Mouse (Mus musculus) embryo, embryonic 11.5 days (tissue): ENCODE data around the gene Gk.

Source experiments
- DNase-seq: peaks from one replicate; pipeline ENCODE4 v3.0.0-alpha.2; 2012; ENCODE audit warnings: low read depth, low spot score

The Gk gene

GRCm38 (mm10) chrX:85776544-85777087 is at the start of gene Gk:
Gk (minus strand) TSS chrX:85776819.
- peak; percentile 88 for DNase-seq

- no peak for DNase-seq
Observed at GRCm38 (mm10) chrX:85804706-85805376, 28.2 kb upstream of the Gk start.

GRCm38 (mm10) chrX:85803006-85803405 is 26.4 kb upstream of the Gk start:
- DNase-seq = no peak

DNA sequence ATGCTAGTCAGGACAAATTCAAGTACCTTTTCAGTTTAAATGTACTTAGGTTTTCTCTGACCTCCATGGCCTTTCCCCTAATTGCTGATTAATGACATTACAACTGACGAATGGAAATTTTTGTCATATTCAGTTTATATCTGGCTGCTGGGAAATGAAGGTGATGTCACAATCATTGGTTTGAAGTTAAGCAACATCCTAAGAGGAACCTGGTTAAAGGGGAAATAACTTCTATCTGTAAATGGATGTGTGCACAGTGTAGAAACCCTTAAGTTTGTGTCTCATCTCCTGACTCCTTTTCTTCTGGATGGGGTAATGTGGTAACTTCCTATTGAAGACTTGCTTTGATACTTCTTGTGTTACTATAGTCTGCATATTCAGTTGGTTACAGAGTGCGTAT is 20.8 kb upstream of the Gk start:
- DNase-seq = no peak

- DNase-seq = no peak
Observed at GRCm38 (mm10) chrX:85778346-85778745, 1.7 kb upstream of the Gk start.

DNA sequence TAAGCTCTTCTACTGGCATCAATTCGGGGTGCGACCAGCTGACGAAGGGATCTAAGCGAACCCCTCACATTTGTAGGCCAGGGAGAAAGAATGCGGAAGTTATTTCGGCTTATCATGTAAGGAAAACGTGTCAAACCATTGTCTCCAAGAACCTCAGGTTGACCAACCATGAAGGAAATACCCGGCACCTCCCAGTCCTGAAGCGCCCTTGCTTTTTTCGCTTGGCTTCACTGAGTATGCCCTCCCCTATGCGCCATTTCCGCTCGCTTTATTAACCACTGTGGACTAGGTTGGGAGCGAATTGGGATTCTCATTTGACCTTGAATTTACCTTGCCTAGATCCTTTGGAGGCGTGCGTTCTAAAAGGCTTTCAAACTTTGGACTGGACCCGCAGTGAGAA is 522 bp upstream of the Gk start:
- DNase-seq = peak; percentile 19

DNA sequence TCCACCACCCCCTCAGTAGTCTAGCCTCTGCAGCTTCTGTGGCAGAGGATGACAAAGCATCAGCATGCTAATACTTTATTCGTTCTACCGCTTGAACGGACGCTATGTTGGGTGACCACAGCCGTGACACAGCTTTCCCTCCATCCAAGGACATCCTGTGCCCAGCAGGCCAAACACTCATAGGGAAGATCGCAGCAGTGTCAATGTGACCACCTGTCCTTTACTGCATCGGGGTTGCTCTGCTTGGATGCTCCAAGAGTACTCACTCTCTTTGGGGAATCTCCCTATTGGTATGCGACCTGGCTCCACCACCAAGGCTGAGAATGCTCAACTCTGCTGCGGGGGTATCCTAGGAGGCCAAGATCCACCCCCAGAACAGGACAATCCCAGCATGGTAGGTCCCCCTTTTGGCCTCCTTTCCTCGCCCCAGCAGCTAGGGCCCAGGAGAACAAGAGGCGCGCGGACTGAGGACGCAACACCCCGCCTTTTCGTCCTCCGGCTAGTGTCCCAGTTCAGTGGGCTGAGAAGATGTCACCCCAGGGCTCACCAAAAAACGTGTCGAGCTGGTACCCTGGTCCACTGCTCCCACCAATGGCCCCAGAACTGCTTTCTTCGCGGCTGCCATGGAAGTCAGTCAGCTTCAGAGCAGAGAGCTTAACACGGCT is 608 bp downstream of the Gk start:
- no peak for DNase-seq

- no peak for DNase-seq
Observed at GRCm38 (mm10) chrX:85771303-85771702, 5.3 kb downstream of the Gk start.

DNA sequence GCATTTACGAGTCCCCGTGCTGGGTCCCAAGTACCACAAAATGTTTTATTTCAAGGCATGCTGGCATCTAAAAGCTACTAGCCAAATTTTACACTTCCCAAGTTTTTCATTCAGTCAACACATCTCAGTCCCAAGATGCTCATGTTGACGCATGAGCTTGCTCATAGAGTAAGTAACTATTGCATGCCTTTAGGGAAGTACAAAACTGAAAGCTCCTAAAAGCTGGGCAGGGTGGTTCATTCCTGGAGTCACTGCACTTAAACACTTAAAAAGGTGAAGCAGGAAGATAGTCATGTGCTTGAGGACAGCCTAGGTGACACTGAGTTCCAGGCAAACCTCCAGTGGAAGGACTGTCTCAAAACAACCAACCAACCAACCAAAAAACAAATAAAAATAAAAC is 5.9 kb downstream of the Gk start:
- DNase-seq = no peak

- no peak for DNase-seq
Observed at GRCm38 (mm10) chrX:85768578-85768977, 8.0 kb downstream of the Gk start.

GRCm38 (mm10) chrX:85756005-85756404 is 20.6 kb downstream of the Gk start:
- no peak for DNase-seq

GRCm38 (mm10) chrX:85743837-85744236 is 32.8 kb downstream of the Gk start:
- DNase-seq = no peak

GRCm38 (mm10) chrX:85733228-85733627 is 43.4 kb downstream of the Gk start:
- no peak for DNase-seq

DNA sequence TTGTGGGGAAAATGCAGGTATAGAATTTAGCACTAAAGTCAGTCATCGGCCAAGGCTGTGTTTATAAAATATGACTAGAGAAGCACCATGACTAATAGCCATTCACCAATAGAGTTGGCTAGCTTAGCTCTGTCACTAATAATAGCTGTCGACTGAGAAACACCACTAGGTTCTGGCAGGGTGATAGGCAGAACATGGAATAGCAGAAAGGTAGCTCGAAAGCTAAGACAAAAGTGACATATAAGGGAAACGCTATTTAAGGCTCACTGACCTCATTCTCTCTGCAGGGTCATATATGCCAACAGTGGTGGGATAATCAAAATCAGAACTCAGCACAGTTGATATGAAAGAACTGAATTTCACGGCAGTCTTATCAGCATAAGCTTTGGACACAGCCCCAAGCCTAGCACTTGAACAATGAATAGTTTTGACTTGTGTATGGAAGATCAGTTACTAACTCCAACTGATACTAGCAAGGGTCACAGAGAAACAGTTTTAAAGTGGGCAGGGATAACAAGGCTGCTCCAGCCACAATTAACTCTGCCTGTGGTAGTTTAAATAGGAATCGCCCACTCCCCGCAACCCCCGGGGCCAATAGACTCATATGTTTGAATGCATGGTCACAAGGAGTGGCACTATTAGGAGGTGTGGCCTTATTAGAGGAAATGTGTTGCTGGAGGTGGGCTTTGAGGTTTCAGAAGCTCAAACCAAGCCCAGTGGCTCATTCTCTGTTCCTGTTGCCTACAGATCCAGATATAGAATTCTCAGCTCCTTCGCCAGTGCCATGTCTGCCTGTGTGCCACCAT is 45.3 kb downstream of the Gk start:
- no peak for DNase-seq

DNA sequence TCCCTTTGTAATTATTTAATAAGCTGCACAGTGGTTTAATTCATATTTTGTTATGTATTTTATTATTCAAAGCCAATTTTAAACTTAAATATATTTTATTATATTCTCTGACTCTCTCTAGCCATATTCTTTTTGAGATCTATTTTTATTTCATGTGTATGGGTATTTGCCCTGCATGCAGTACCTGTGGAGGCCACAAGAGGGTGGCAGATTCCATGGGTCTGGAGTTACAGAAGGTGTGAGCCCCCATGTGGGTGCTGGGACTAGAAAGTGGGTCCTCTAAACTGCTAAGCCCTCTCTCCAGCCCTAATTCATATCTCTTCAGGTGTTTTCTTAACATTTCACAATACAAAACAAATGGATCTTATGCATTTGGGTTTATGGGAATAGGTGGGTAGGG is 55.4 kb downstream of the Gk start:
- no peak for DNase-seq

DNA sequence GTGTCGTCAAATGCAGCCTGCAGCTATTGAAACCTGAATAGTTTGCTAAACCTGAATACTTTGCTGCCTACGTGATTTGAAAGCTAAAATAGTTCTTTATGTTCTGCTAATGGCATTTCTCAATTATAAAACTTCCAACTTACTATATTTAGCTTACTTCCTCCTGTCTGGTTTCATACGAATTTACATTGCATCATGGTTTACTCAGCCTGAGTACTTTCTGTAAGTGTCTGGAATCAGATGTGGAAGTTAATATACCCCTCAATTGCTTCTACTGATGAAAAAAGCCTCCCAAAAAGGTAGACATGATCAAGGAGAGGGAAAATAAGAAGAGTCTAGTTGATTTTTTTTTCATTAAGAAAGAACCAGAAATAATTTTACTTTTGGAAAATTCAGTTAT is 66.2 kb downstream of the Gk start:
- DNase-seq = no peak

DNA sequence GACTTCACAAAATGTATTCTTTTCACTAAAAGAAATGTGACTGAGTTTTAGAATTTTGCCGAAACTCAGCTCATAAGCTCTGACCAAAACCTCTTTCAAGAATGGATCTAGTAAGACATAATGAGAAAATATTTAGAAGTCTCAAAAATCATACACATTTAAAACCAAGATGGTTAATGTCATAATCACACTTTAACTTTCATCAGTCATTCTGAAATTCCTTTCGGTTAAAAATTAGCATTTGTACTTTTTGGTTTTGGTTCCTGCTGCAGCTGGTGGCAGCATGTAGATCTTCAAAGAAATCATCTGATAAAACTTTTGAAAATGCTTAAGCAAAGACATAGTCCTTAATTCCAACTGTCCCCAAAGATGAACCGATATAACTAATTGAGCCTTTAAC is 70.9 kb downstream of the Gk start:
- no peak for DNase-seq

GRCm38 (mm10) chrX:85683723-85684122 is 92.9 kb downstream of the Gk start:
- DNase-seq = no peak

- no peak for DNase-seq
Observed at GRCm38 (mm10) chrX:85682125-85682524, 94.5 kb downstream of the Gk start.

GRCm38 (mm10) chrX:85676808-85677207 is 99.8 kb downstream of the Gk start:
- peak; percentile 27 for DNase-seq
